Mouse (Mus musculus) kidney, adult 2 months (tissue): ENCODE data around the gene Cebpa.

Experiments used
- CTCF ChIP-seq: fragments of 200-500 bp; conservative IDR thresholded peaks from 2 replicates; pipeline ENCODE4 v1.5.1; 2011; ENCODE audit warnings: low read depth, mild to moderate bottlenecking, control low read depth, low read length, moderate library complexity, mixed read lengths; ENCODE audit not compliant: insufficient read depth, insufficient read length
- POLR2A ChIP-seq: fragments of 200-500 bp; IDR thresholded peaks from one replicate; pipeline ENCODE4 v1.6.1; 2011; ENCODE audit warnings: low read depth, low read length, control low read depth

DNA sequence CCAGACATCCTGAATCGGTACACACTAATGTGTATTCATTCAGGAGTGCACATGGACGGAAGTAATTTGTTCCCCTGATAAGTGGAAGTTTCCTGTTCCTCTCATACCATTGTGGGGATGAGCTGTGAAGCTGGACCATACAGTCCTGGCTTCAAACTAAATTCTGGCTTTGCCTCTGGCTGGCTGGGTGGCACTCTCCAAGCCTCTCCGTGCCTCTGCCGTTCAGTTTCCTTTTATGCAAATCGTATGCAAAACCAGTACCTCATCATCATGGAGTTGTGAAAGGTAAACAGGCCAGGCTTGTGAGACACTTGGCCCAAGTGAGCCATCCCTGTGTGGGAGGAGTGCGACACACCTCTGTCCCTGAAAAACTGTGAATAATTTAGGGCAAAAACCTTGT, 8.6 kb downstream of the Cebpa start:
- TF ChIP-seq POLR2A: no peak
- no peak for TF ChIP-seq CTCF
